Comparison of ENCODE assay signal across 8 mouse cellular contexts in genomic region chr10:80250059-80250458, GRCm38 (mm10). TPM values are rescaled to one million over a fixed set of nuclear protein-coding genes. Genes with fewer than 3 reads are reported as not detected.
A peak's percentile ranks its signal among the peaks of the same experiment; 100 is the strongest.
DNase-seq lines count a peak whose midpoint lies in the region; ATAC-seq and TF ChIP-seq lines count a peak whose summit lies in the region.

No protein-coding gene starts in this region.

- 37% methylated on average over 2 of the region's 2 CpGs for whole genome bisulfite sequencing in heart, embryonic 10.5 days
- 49% methylated on average over 2 of the region's 2 CpGs for WGBS in forebrain, embryonic 15.5 days
- 19% methylated on average over 2 of the region's 2 CpGs for WGBS in liver, embryonic 14.5 days (ENCODE audit: insufficient replicate concordance)

- H3K9me3 ChIP-seq in heart, embryonic 10.5 days = no peaks in the 10 kb centered on the region
- no peaks in the 10 kb centered on the region for H3K9me3 ChIP-seq in E14TG2a.4 (ENCODE audit: low read length)
- no peaks in the 10 kb centered on the region for H3K9me3 ChIP-seq in forebrain, embryonic 15.5 days
- H3K9me3 ChIP-seq in liver, embryonic 14.5 days (ENCODE audit: control insufficient read depth, low read length) = no peaks in the 10 kb centered on the region

- H3K4me2 ChIP-seq in forebrain, embryonic 15.5 days (replicated peaks) = peak overlapping the region; percentile 69
- H3K4me2 ChIP-seq in liver, embryonic 14.5 days (ENCODE audit: low read depth) = peak overlapping the region; percentile 94

- TF ChIP-seq CTCF in E14TG2a.4 (conservative IDR thresholded peaks at IDR 0.05; ENCODE audit: low read length) = no peak
- no peak for TF ChIP-seq CTCF in liver, embryonic 14.5 days (IDR thresholded peaks at IDR 0.05; ENCODE audit: low read depth)

- peak overlapping the region; percentile 96 for H3K27ac ChIP-seq in heart, embryonic 10.5 days
- H3K27ac ChIP-seq in forebrain, embryonic 15.5 days (replicated peaks) = peak overlapping the region; percentile 92
- H3K27ac ChIP-seq in liver, embryonic 14.5 days = peak overlapping the region; percentile 88

- H3K9ac ChIP-seq in forebrain, embryonic 15.5 days (replicated peaks) = peak overlapping the region; percentile 73
- peak overlapping the region; percentile 98 for H3K9ac ChIP-seq in liver, embryonic 14.5 days (replicated peaks)

- H3K27me3 ChIP-seq in heart, embryonic 10.5 days (ENCODE audit: insufficient read depth, poor library complexity, severe bottlenecking) = no peaks in the 10 kb centered on the region
- no peaks in the 10 kb centered on the region for H3K27me3 ChIP-seq in E14TG2a.4 (ENCODE audit: insufficient read depth, low read length)
- H3K27me3 ChIP-seq in forebrain, embryonic 15.5 days = no peaks in the 10 kb centered on the region
- no peaks in the 10 kb centered on the region for H3K27me3 ChIP-seq in liver, embryonic 14.5 days (ENCODE audit: control insufficient read depth, insufficient read depth, low read length)

- no peak for DNase-seq in heart, embryonic 10.5 days (ENCODE audit: low spot score)
- DNase-seq in heart, postnatal 4 days = no peak
- DNase-seq in liver, embryonic 14.5 days (ENCODE audit: low read depth in 3 of 3, low spot score in 3 of 3) = no peak
- DNase-seq in retina, embryonic 14.5 days (ENCODE audit: low spot score) = no peak
- no peak for DNase-seq in urinary bladder, adult 18-20 months (ENCODE audit: low spot score in 2 of 2)
- no peak for DNase-seq in ovary, postnatal 36 days (ENCODE audit: low spot score)

- H3K4me1 ChIP-seq in heart, embryonic 10.5 days = peaks cover 33% of the 10 kb centered on the region
- peaks cover 66% of the 10 kb centered on the region for H3K4me1 ChIP-seq in E14TG2a.4 (replicated peaks; ENCODE audit: low read depth, low read length)
- peaks cover 27% of the 10 kb centered on the region for H3K4me1 ChIP-seq in forebrain, embryonic 15.5 days
- H3K4me1 ChIP-seq in liver, embryonic 14.5 days (replicated peaks; ENCODE audit: control insufficient read depth in 2 of 2, insufficient read depth in 2 of 2, low read length in 1 of 2) = peaks cover 16 to 19% of the 10 kb centered on the region in 2 experiments

- no peak for ATAC-seq in forebrain, embryonic 15.5 days (replicated peaks)
- no peak for ATAC-seq in liver, embryonic 14.5 days (ENCODE audit: insufficient read depth)

- peaks cover 31% of the 10 kb centered on the region for H3K36me3 ChIP-seq in heart, embryonic 10.5 days
- peaks cover 46% of the 10 kb centered on the region for H3K36me3 ChIP-seq in E14TG2a.4 (ENCODE audit: insufficient read depth, low read length)
- peaks cover 15% of the 10 kb centered on the region for H3K36me3 ChIP-seq in forebrain, embryonic 15.5 days
- H3K36me3 ChIP-seq in liver, embryonic 14.5 days (replicated peaks; ENCODE audit: control insufficient read depth, insufficient read depth, low read depth) = peaks cover 7% of the 10 kb centered on the region

- TF ChIP-seq EP300 in liver, embryonic 14.5 days (IDR thresholded peaks at IDR 0.05; ENCODE audit: low read depth) = no peak

- peak overlapping the region; percentile 87 for H3K4me3 ChIP-seq in heart, embryonic 10.5 days
- H3K4me3 ChIP-seq in E14TG2a.4 (replicated peaks; ENCODE audit: low read length) = peak overlapping the region; percentile 99
- H3K4me3 ChIP-seq in forebrain, embryonic 15.5 days = peak overlapping the region; percentile 71
- peak overlapping the region; percentile 90 to 96 for H3K4me3 ChIP-seq in liver, embryonic 14.5 days (ENCODE audit: insufficient read depth in 1 of 2, low read depth in 2 of 2, low read length in 2 of 2)

RNA-seq across cellular contexts. Expression of gene Ndufs7, which starts 1.1 kb away (rescaled TPM):
- polyA plus RNA-seq in heart, embryonic 10.5 days (2016; fragmentation: Nextera tagmentation; extraction: Ambion mirVana) = 432 and 538 TPM in 2 replicates
- total RNA-seq in heart, postnatal 4 days (2021) = 100 to 1,000 TPM; 480 to 520 TPM
- polyA plus RNA-seq in forebrain, embryonic 15.5 days (2015; fragmentation: Nextera tagmentation; extraction: Ambion mirVana) = 248 and 260 TPM in 2 replicates
- 189 and 256 TPM in 2 replicates for polyA plus RNA-seq in liver, embryonic 14.5 days (2012; rRNA removed)
- polyA plus RNA-seq in liver, embryonic 14.5 days (2014; fragmentation: Nextera tagmentation; extraction: Ambion mirVana) = 272 and 285 TPM in 2 replicates

RNA-seq across cellular contexts. Expression of gene Gamt, which starts 10.8 kb away (rescaled TPM):
- polyA plus RNA-seq in heart, embryonic 10.5 days (2016; fragmentation: Nextera tagmentation; extraction: Ambion mirVana) = 61.2 and 72.0 TPM in 2 replicates
- total RNA-seq in heart, postnatal 4 days (2021) = 10 to 100 TPM; 18.5 to 23.4 TPM
- polyA plus RNA-seq in forebrain, embryonic 15.5 days (2015; fragmentation: Nextera tagmentation; extraction: Ambion mirVana) = 21.3 and 24.0 TPM in 2 replicates
- polyA plus RNA-seq in liver, embryonic 14.5 days (2012; rRNA removed) = 36.5 and 41.4 TPM in 2 replicates
- 64.9 and 67.9 TPM in 2 replicates for polyA plus RNA-seq in liver, embryonic 14.5 days (2014; fragmentation: Nextera tagmentation; extraction: Ambion mirVana)

RNA-seq across cellular contexts. Expression of gene Dazap1, which starts 11.2 kb away (rescaled TPM):
- polyA plus RNA-seq in heart, embryonic 10.5 days (2016; fragmentation: Nextera tagmentation; extraction: Ambion mirVana) = 40.2 and 58.0 TPM in 2 replicates
- 100 to 1,000 TPM; 131 to 140 TPM for total RNA-seq in heart, postnatal 4 days (2021)
- polyA plus RNA-seq in forebrain, embryonic 15.5 days (2015; fragmentation: Nextera tagmentation; extraction: Ambion mirVana) = 70.0 and 78.4 TPM in 2 replicates
- polyA plus RNA-seq in liver, embryonic 14.5 days (2012; rRNA removed) = 54.8 and 75.9 TPM in 2 replicates
- polyA plus RNA-seq in liver, embryonic 14.5 days (2014; fragmentation: Nextera tagmentation; extraction: Ambion mirVana) = 20.4 and 22.7 TPM in 2 replicates

RNA-seq across cellular contexts. Expression of gene Mum1, which starts 23.8 kb away (rescaled TPM):
- polyA plus RNA-seq in heart, embryonic 10.5 days (2016; fragmentation: Nextera tagmentation; extraction: Ambion mirVana) = 56.4 and 76.5 TPM in 2 replicates
- total RNA-seq in heart, postnatal 4 days (2021) = 10 to 100 TPM; 22.8 to 26.7 TPM
- 49.9 and 52.8 TPM in 2 replicates for polyA plus RNA-seq in forebrain, embryonic 15.5 days (2015; fragmentation: Nextera tagmentation; extraction: Ambion mirVana)
- polyA plus RNA-seq in liver, embryonic 14.5 days (2012; rRNA removed) = 12.9 and 18.8 TPM in 2 replicates
- polyA plus RNA-seq in liver, embryonic 14.5 days (2014; fragmentation: Nextera tagmentation; extraction: Ambion mirVana) = 13.2 and 13.8 TPM in 2 replicates

RNA-seq across cellular contexts. Expression of gene Rps15, which starts 42.2 kb away (rescaled TPM):
- polyA plus RNA-seq in heart, embryonic 10.5 days (2016; fragmentation: Nextera tagmentation; extraction: Ambion mirVana) = 774 and 882 TPM in 2 replicates
- 1,000 to 10,000 TPM in 1 of 2 experiments, 100 to 1,000 TPM in 1; 949 to 1,003 TPM for total RNA-seq in heart, postnatal 4 days (2021)
- 628 and 651 TPM in 2 replicates for polyA plus RNA-seq in forebrain, embryonic 15.5 days (2015; fragmentation: Nextera tagmentation; extraction: Ambion mirVana)
- 2,043 and 2,097 TPM in 2 replicates for polyA plus RNA-seq in liver, embryonic 14.5 days (2012; rRNA removed)
- polyA plus RNA-seq in liver, embryonic 14.5 days (2014; fragmentation: Nextera tagmentation; extraction: Ambion mirVana) = 805 and 809 TPM in 2 replicates
